Mouse (Mus musculus): ENCODE data around the gene Zbtb1. TPM values are rescaled to one million over a fixed set of nuclear protein-coding genes. Genes with fewer than 3 reads are reported as not detected.
"Not testable (repeated sequence)": the region's sequence is repeated elsewhere in the genome, so short reads cannot be mapped to it uniquely, and the experiment has no call there.

Gene Zbtb1
- polyA plus RNA-seq, 1 experiment from 2014 or later = 3.3 TPM

DNA sequence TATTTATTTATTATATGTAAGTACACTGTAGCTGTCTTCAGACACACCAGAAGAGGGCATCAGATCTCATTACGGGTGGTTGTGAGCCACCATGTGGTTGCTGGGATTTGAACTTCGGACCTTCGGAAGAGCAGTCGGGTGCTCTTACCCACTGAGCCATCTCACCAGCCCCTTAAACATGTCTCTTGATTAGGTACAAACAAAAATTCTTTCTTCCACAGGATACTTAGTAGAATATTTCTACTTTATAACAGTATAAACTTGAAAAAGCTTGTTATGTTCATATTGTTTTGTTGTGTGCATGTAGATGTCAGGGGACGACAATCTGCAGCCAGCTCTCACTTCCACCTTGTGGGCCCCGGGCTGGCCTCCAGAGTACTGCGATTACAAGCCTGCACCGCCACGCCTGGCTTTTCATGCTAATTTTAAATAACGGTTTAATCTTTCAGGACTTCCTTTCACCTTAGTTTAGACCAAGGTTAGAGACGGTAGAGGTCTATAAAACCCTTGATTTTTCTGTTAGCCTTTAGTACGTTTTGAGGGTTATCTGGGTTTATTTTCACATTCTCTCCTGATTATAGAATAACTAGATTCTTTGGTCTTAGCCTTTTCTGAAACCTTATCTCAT, 45.4 kb downstream of the Zbtb1 start:
- 90% methylated on average over 12 of the region's 12 CpGs for WGBS
- Histone ChIP-seq H3K4me2 (no peak overlapping the region), H3K27me3 (replicated peaks) (0 out of 2 replicates have a peak, but pooled peaks cover 9% of the 10 kb centered on the region), H3K36me3 (no peaks in the 10 kb centered on the region), H3K9ac (replicated peaks) (no peak overlapping the region), H3K4me1 (peaks cover 6% of the 10 kb centered on the region), H3K27ac (replicated peaks) (no peak overlapping the region), H3K9me3 (replicated peaks) (no peaks in the 10 kb centered on the region), H3K4me3 (replicated peaks) (no peak overlapping the region)
- no peak for ATAC-seq (ENCODE audit: low FRiP score)

DNA sequence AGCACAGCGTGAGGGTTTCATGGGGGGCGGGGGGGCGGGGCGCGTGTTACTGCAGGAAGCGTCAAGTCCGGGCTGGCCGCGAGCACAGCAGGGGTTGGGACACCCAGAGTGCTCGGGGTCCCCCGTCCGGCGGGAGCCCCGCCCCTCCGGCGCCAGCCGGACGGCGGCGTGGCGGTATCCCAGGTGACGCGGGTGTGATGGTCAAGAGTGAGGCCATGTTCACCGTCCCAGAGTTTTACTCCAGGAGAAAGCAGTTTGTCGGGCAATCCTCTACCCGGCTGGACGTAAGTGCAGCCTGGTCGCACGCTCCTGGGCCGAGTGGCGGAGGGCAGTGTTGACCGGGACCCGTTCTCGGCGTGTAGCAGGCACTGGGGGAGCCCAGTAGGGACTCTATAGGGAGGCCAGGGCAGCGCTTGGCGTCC, 47.4 kb downstream of the Zbtb1 start, which contains the start of gene Ppp1r36:
TSS of gene Ppp1r36 (plus strand) at position 106 of the 422 bp plus-strand sequence.
- H3K9me3 ChIP-seq (replicated peaks) = no peaks in the 10 kb centered on the region
- H3K36me3 ChIP-seq = no peaks in the 10 kb centered on the region
- H3K27me3 ChIP-seq (replicated peaks) = 0 out of 2 replicates have a peak, but pooled peaks cover 9% of the 10 kb centered on the region
- under 1% methylated on average over 37 of the region's 37 CpGs for WGBS
- peak within 1 kb of the TSS; percentile 37 for H3K4me3 ChIP-seq (replicated peaks)
- H3K9ac ChIP-seq (replicated peaks) = no peak within 1 kb of the TSS
- ATAC-seq (ENCODE audit: low FRiP score) = no peak
- H3K4me2 ChIP-seq = peak within 1 kb of the TSS; percentile 72
- no peak within 1 kb of the TSS for H3K27ac ChIP-seq (replicated peaks)
- H3K4me1 ChIP-seq = peaks cover 6% of the 10 kb centered on the region

DNA sequence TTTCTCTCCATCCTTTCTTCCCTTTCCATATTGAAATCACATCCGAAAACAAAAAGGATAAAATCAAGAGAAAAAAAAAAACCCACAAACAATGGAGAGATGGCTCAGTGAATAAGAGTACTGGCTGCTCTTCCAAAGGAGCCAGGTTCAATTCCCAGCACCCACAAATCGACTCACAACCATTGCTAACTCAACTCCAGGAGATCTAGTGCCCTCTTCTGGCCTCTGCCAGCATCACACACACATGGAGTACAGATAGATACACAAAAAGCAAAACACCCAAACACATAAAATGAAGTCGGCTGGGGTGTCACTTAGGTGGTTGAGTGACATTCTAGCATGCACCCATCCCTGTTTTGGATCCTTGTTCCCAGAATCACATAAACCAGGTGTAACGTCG, 48.3 kb downstream of the Zbtb1 start:
- Histone ChIP-seq H3K4me2 (no peak overlapping the region), H3K27me3 (replicated peaks) (0 out of 2 replicates have a peak, but pooled peaks cover 9% of the 10 kb centered on the region), H3K9me3 (replicated peaks) (no peaks in the 10 kb centered on the region), H3K4me1 (peaks cover 6% of the 10 kb centered on the region), H3K36me3 (no peaks in the 10 kb centered on the region), H3K4me3 (replicated peaks) (no peak overlapping the region), H3K27ac (replicated peaks) (no peak overlapping the region), H3K9ac (replicated peaks) (no peak overlapping the region)
- ATAC-seq (ENCODE audit: low FRiP score) = no peak
- WGBS = 97% methylated on average over 5 of the region's 5 CpGs

DNA sequence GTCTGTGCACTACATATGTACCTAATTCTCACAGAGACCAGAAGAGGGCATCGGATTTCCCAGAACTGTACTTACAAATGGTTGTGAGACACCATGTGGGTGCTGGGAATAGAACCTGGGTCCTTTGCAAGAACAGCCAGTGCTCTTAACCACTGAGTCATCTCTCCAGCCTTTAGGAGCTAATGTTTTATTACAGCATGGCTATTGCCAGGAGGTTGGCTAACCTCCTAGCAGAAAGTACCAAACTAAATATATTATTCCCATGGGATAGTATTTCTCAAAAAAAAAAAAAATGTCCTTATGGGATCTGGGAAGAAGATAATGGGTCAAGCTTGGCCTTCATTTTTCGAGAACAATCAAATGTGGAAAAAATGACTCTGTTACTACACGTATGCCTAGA, 55.2 kb downstream of the Zbtb1 start:
- WGBS = 95% methylated on average over 3 of the region's 3 CpGs
- no peak overlapping the region for H3K4me2 ChIP-seq
- no peak for ATAC-seq (ENCODE audit: low FRiP score)
- no peaks in the 10 kb centered on the region for H3K9me3 ChIP-seq (replicated peaks)
- no peak overlapping the region for H3K9ac ChIP-seq (replicated peaks)
- no peak overlapping the region for H3K4me3 ChIP-seq (replicated peaks)
- no peaks in the 10 kb centered on the region for H3K4me1 ChIP-seq
- H3K27me3 ChIP-seq (replicated peaks) = no peaks in the 10 kb centered on the region
- no peaks in the 10 kb centered on the region for H3K36me3 ChIP-seq
- H3K27ac ChIP-seq (replicated peaks) = no peak overlapping the region

DNA sequence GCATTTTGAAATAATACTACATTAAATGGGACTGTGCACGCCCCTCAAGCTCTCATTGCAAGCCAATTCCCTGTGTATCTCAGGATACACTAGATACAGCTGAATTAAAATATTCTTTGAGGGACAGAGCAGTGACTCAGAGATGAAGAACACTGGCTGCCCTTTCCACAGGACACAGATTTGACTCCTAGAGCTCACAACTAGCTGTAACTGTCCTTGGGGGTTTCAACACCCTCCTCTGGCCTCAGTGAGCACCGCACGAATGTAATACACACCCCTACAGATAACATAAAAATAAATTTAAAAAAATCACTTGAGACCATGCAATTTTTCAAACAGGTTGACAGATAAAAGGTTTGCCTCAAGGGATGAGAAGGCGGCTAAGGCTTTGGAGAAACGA, 57.5 kb downstream of the Zbtb1 start:
- Histone ChIP-seq H3K36me3 (no peaks in the 10 kb centered on the region), H3K9ac (replicated peaks) (no peak overlapping the region), H3K27ac (replicated peaks) (no peak overlapping the region), H3K9me3 (replicated peaks) (no peaks in the 10 kb centered on the region), H3K4me1 (no peaks in the 10 kb centered on the region), H3K4me2 (peak overlapping the region; percentile 22; the same call in 1 of the 2 replicates), H3K4me3 (replicated peaks) (no peak overlapping the region), H3K27me3 (replicated peaks) (no peaks in the 10 kb centered on the region)
- no peak for ATAC-seq (ENCODE audit: low FRiP score)
- 60% methylated on average over 5 of the region's 5 CpGs for WGBS

DNA sequence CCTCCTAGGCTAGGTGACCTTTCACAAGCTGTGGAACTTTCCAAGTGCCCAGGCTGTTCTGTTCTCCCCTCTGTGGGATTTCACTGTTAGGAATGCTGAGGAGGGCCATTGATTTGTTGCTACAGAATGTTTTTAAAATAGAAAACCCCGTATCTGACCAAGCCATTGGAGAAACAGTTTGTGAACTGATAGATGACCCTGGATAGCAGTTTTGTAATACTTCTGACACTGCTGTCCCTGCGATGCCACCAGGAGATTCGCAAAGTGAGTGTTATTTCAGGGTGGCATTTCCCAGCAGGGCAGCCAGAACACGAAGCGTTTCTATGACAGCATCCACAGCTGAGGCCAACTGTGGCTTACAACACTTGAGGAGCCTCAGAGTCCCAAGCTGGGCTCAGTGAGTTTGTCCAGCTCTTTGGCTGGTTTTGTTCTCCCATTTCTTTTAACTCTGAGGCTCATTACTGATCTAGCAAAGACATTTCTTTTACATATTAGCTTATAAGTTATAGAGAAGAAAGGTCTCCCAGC, 60.9 kb downstream of the Zbtb1 start:
- no peaks in the 10 kb centered on the region for H3K9me3 ChIP-seq (replicated peaks)
- H3K9ac ChIP-seq (replicated peaks) = no peak overlapping the region
- peaks cover 10% of the 10 kb centered on the region for H3K27me3 ChIP-seq (replicated peaks)
- H3K36me3 ChIP-seq = no peaks in the 10 kb centered on the region
- no peak for ATAC-seq (ENCODE audit: low FRiP score)
- peaks cover 7% of the 10 kb centered on the region; the same call in 1 of the 2 replicates for H3K4me1 ChIP-seq
- H3K4me3 ChIP-seq (replicated peaks) = no peak overlapping the region
- no peak overlapping the region for H3K27ac ChIP-seq (replicated peaks)
- no peak overlapping the region for H3K4me2 ChIP-seq
- 58% methylated on average over 5 of the region's 5 CpGs for WGBS

DNA sequence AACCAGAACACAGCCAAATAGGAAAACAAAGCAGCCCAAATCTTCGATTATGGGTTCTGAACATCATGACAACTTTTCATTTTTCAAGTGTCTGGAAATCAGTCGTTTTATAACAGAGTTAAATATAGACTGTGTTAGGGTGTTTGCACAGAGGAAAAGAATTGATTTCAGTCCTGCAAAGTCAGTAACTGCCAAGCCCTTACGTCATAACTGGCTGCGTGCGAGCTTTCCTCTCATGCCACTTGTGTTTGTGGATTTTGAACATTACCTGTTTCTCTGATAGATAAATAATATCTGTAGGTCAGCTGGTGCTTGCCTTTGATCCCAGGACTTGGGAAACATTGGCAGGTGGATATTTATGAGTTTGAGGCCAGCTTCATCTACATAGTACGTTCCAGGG, 61.4 kb downstream of the Zbtb1 start:
- H3K4me3 ChIP-seq (replicated peaks) = no peak overlapping the region
- peaks cover 13% of the 10 kb centered on the region for H3K27me3 ChIP-seq (replicated peaks)
- H3K36me3 ChIP-seq = no peaks in the 10 kb centered on the region
- H3K27ac ChIP-seq (replicated peaks) = no peak overlapping the region
- 90% methylated on average over 6 of the region's 6 CpGs for WGBS
- no peak for ATAC-seq (ENCODE audit: low FRiP score)
- H3K4me2 ChIP-seq = no peak overlapping the region
- no peak overlapping the region for H3K9ac ChIP-seq (replicated peaks)
- no peaks in the 10 kb centered on the region for H3K9me3 ChIP-seq (replicated peaks)
- peaks cover 7% of the 10 kb centered on the region; the same call in 1 of the 2 replicates for H3K4me1 ChIP-seq

DNA sequence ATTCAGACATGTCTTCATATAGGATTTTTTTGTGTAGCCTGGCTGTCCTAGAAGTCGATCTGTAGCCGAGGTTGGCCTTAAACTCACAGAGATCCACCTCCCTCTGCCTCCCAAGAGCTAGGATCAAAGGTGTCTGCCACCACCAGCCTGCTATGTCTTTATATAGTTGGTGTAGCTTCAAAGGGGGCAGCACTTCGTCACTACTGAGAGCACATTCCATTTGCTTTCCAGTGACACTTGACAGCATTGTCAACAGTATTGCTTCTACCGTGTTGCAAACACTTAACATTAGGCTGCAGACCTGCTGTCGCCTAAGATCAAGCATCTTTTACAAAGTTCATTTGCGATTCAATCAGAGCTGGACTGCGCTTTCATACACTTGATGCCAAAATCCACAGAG, 64.0 kb downstream of the Zbtb1 start:
- Histone ChIP-seq H3K4me1 (peaks cover 7% of the 10 kb centered on the region; the same call in 1 of the 2 replicates), H3K9me3 (replicated peaks) (no peaks in the 10 kb centered on the region), H3K4me2 (no peak overlapping the region), H3K9ac (replicated peaks) (no peak overlapping the region), H3K27me3 (replicated peaks) (peaks cover 13% of the 10 kb centered on the region), H3K4me3 (replicated peaks) (no peak overlapping the region), H3K27ac (replicated peaks) (no peak overlapping the region), H3K36me3 (no peaks in the 10 kb centered on the region)
- no peak for ATAC-seq (ENCODE audit: low FRiP score)
- WGBS = 42% methylated on average over 7 of the region's 7 CpGs

DNA sequence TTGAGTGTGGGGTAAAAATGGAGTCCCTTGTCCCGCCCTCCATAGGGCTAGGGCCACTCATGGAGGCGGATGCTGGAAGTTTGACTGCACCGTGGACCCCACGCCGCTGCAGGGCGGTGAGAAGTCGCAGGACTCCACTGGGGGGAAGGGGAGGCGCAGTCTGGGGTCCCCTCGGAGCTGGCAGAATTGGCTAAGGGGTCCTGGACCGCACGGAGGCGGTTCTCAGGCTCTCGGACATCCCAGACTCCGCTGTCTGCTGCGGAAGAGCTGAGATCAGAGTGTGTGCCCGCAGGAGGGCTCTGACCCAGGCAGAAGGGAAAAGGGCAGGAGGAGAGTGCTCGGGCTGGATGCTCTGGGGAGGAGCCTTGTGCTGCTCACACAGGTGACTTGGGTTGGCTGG, 65.0 kb downstream of the Zbtb1 start:
- H3K4me1 ChIP-seq = peaks cover 7% of the 10 kb centered on the region; the same call in 1 of the 2 replicates
- peaks cover 13% of the 10 kb centered on the region for H3K27me3 ChIP-seq (replicated peaks)
- peak overlapping the region; percentile 56 for H3K4me2 ChIP-seq
- H3K9me3 ChIP-seq (replicated peaks) = no peaks in the 10 kb centered on the region
- no peak overlapping the region for H3K27ac ChIP-seq (replicated peaks)
- no peak for ATAC-seq (ENCODE audit: low FRiP score)
- whole genome bisulfite sequencing = 5% methylated on average over 17 of the region's 17 CpGs
- H3K4me3 ChIP-seq (replicated peaks) = peak overlapping the region; percentile 28
- H3K9ac ChIP-seq (replicated peaks) = no peak overlapping the region
- H3K36me3 ChIP-seq = no peaks in the 10 kb centered on the region

DNA sequence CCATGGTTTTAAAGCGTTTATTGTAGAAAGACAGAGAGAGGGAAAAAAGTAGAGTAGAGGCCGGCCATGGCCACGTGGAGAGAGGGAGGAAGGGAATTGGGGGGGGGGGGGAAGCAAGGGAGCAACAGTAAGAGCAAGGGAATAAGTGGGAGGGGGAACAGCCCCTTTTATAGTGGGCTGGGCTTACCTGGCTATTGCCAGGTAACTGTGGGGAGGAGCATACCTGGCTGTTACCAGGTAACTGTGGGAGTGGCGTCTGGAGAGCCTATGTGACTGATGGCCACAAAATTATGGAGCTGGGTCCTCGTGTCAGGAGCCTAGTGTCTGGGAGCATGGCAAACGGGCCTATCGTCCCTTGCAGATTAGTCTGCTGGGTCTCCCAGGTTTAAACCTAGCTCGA, 65.5 kb downstream of the Zbtb1 start:
- H3K27me3 ChIP-seq (replicated peaks) = peaks cover 13% of the 10 kb centered on the region
- H3K36me3 ChIP-seq = no peaks in the 10 kb centered on the region
- no peak overlapping the region for H3K4me3 ChIP-seq (replicated peaks)
- no peak overlapping the region for H3K9ac ChIP-seq (replicated peaks)
- H3K27ac ChIP-seq (replicated peaks) = no peak overlapping the region
- H3K4me1 ChIP-seq = peaks cover 7% of the 10 kb centered on the region; the same call in 1 of the 2 replicates
- H3K4me2 ChIP-seq = peak overlapping the region; percentile 56
- 44% methylated on average over 8 of the region's 8 CpGs for WGBS
- ATAC-seq (ENCODE audit: low FRiP score) = no peak
- no peaks in the 10 kb centered on the region for H3K9me3 ChIP-seq (replicated peaks)

DNA sequence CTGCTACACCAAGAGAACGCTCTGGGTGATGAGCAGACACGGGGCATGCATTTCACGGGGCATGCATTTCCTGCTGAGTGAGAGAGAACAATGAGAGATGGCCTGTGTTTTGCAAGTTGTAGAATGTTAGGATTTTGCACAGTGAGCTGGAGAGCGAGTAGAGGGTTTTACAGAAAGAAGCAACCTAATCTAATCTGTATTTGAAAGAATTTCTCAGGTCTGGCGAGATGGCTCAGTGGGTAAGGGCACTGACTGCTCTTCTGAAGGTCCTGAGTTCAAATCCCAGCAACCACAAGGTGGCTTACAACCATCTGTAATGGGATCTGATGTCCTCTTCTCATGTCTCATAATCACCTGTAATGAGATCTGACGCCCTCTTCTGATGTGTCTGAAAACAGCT, 73.4 kb downstream of the Zbtb1 start:
- WGBS = 80% methylated on average over 6 of the region's 6 CpGs
- H3K36me3 ChIP-seq; ATAC-seq (ENCODE audit: low FRiP score): not testable (repeated sequence)

DNA sequence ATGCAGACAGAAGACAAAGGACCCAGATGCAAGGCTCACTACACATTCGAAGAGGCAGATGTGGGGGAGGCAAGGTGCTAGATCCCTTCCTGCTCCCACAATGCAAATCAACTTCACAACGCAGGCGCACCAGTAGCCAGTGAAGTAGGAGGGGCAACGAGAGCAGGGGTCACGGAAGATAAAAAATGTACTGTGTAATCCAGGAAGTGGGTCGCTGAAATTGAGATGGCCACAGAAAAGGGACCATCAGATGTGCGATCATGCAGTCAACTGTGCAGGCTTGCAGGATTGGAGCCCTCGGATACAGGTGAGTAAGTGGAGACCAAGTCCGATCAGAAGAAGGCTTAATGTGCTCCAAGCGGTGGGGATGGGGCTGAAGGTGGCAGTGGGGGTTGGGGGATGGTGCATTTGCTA, 74.3 kb downstream of the Zbtb1 start:
- Histone ChIP-seq H3K27ac (replicated peaks) (no peak overlapping the region), H3K4me2 (no peak overlapping the region), H3K9me3 (replicated peaks) (no peaks in the 10 kb centered on the region), H3K4me3 (replicated peaks) (no peak overlapping the region), H3K9ac (replicated peaks) (no peak overlapping the region), H3K4me1 (no peaks in the 10 kb centered on the region), H3K27me3 (replicated peaks) (no peaks in the 10 kb centered on the region), H3K36me3 (no peaks in the 10 kb centered on the region)
- no peak for ATAC-seq (ENCODE audit: low FRiP score)
- WGBS = 73% methylated on average over 10 of the region's 10 CpGs

More for the DNA sequence above, 73.4 kb downstream of the Zbtb1 start:
- not testable (repeated sequence) for H3K9me3 ChIP-seq (replicated peaks); H3K27ac ChIP-seq (replicated peaks); H3K4me3 ChIP-seq (replicated peaks); H3K4me1 ChIP-seq; H3K4me2 ChIP-seq; H3K9ac ChIP-seq (replicated peaks); H3K27me3 ChIP-seq (replicated peaks)
